In genomic region chr3:88363700-88364099, GRCm38 (mm10) we compare ENCODE assay signal across 9 mouse cellular contexts. TPM values are rescaled to one million over a fixed set of nuclear protein-coding genes. Genes with fewer than 3 reads are reported as not detected.
DNase-seq lines count a peak whose midpoint lies in the region; ATAC-seq lines count a peak whose summit lies in the region.
"Had no signal": no experiment of that assay in that cellular context is flagged by ENCODE, and none has a peak within 500 bp of the region (broad histone marks: within the 10 kb centered on the region; RNA-seq: fewer than 3 reads in every experiment).

No protein-coding gene starts in this region.

- 71% methylated on average over 4 of the region's 4 CpGs for WGBS in midbrain, embryonic 15.5 days
- 53% methylated on average over 4 of the region's 4 CpGs for WGBS in midbrain, embryonic 16.5 days
- 58% methylated on average over 4 of the region's 4 CpGs for WGBS in limb, embryonic 11.5 days

- no peak for ATAC-seq in midbrain, embryonic 15.5 days (replicated peaks)
- ATAC-seq in midbrain, embryonic 16.5 days: no peak
- no peak for ATAC-seq in limb, embryonic 11.5 days (ENCODE audit: insufficient number of reproducible peaks, low FRiP score, low TSS enrichment, low read depth)

- no peak overlapping the region for H3K9ac ChIP-seq in midbrain, embryonic 15.5 days
- H3K9ac ChIP-seq in midbrain, embryonic 16.5 days (ENCODE audit: low read depth, low read length): no peak overlapping the region
- no peak overlapping the region for H3K9ac ChIP-seq in limb, embryonic 11.5 days (ENCODE audit: low read length)

- H3K27ac ChIP-seq in midbrain, embryonic 15.5 days: 0 out of 2 replicates have a peak overlapping the region, but pooled peaks have one; percentile 20
- H3K27ac ChIP-seq in midbrain, embryonic 16.5 days (ENCODE audit: low read length): no peak overlapping the region
- H3K27ac ChIP-seq in limb, embryonic 11.5 days (replicated peaks; ENCODE audit: low read depth, low read length): 0 out of 2 replicates have a peak overlapping the region, but pooled peaks have one; percentile 12

- peaks cover 14% of the 10 kb centered on the region for H3K27me3 ChIP-seq in midbrain, embryonic 15.5 days (replicated peaks)
- H3K27me3 ChIP-seq in midbrain, embryonic 16.5 days (ENCODE audit: control insufficient read depth, insufficient read depth, low read depth, low read length): peaks cover 4% of the 10 kb centered on the region; the same call in 1 of the 2 replicates
- peaks cover 16% of the 10 kb centered on the region for H3K27me3 ChIP-seq in limb, embryonic 11.5 days (ENCODE audit: control insufficient read depth, insufficient read depth, low read length)

- peak; percentile 54 for DNase-seq in cerebellum, adult 11-12 months
- no peak for DNase-seq in cerebellum, postnatal 4 days (ENCODE audit: low spot score in 2 of 2)
- no peak for DNase-seq in limb, embryonic 11.5 days (ENCODE audit: low spot score)
- DNase-seq in spleen, postnatal 36 days (ENCODE audit: low spot score in 2 of 2): peak; percentile 29 to 57
- DNase-seq in retina, postnatal 1 day: no peak
- DNase-seq in gastrocnemius, postnatal 10 days: no peak

- H3K4me2 ChIP-seq in midbrain, embryonic 15.5 days: no peak overlapping the region
- H3K4me2 ChIP-seq in midbrain, embryonic 16.5 days (ENCODE audit: low read length): no peak overlapping the region
- no peak overlapping the region for H3K4me2 ChIP-seq in limb, embryonic 11.5 days (ENCODE audit: low read depth, severe bottlenecking)

- H3K36me3 ChIP-seq in midbrain, embryonic 15.5 days (replicated peaks): peaks cover 29% of the 10 kb centered on the region
- H3K36me3 ChIP-seq in midbrain, embryonic 16.5 days (ENCODE audit: control insufficient read depth, insufficient read depth, low read length): peaks cover 31% of the 10 kb centered on the region
- H3K36me3 ChIP-seq in limb, embryonic 11.5 days (ENCODE audit: control insufficient read depth, insufficient read depth, low read length): peaks cover 20% of the 10 kb centered on the region

- H3K4me3 ChIP-seq in midbrain, embryonic 15.5 days: no peak overlapping the region
- no peak overlapping the region for H3K4me3 ChIP-seq in midbrain, embryonic 16.5 days (ENCODE audit: low read depth, low read length)
- no peak overlapping the region for H3K4me3 ChIP-seq in limb, embryonic 11.5 days (ENCODE audit: low read depth, low read length)

- H3K4me1 ChIP-seq in midbrain, embryonic 15.5 days: no peaks in the 10 kb centered on the region
- no peaks in the 10 kb centered on the region for H3K4me1 ChIP-seq in midbrain, embryonic 16.5 days (ENCODE audit: control insufficient read depth, insufficient read depth, low read length)
- peaks cover 5% of the 10 kb centered on the region; the same call in 1 of the 2 replicates for H3K4me1 ChIP-seq in limb, embryonic 11.5 days (ENCODE audit: control insufficient read depth, insufficient read depth, low read length)

- H3K9me3 ChIP-seq in midbrain, embryonic 15.5 days: no peaks in the 10 kb centered on the region
- no peaks in the 10 kb centered on the region for H3K9me3 ChIP-seq in midbrain, embryonic 16.5 days (replicated peaks; ENCODE audit: control insufficient read depth, low read length, poor library complexity, severe bottlenecking)
- H3K9me3 ChIP-seq in limb, embryonic 11.5 days (ENCODE audit: control insufficient read depth, low read length): no peaks in the 10 kb centered on the region

RNA-seq across cellular contexts. Expression of gene Paqr6, which starts 0.7 kb away (rescaled TPM):
- polyA plus RNA-seq in midbrain, embryonic 15.5 days (2015; fragmentation: Nextera tagmentation; extraction: Ambion mirVana): 1.1 and 1.8 TPM in 2 replicates
- 1.2 and 1.9 TPM in 2 replicates for polyA plus RNA-seq in midbrain, embryonic 16.5 days (2015; fragmentation: Nextera tagmentation; extraction: Ambion mirVana)
- polyA plus RNA-seq in limb, embryonic 11.5 days (2014; fragmentation: Nextera tagmentation; extraction: Ambion mirVana): 1.1 and 1.8 TPM in 2 replicates
- 1 to 10 TPM; 1.2 to 1.6 TPM for total RNA-seq in gastrocnemius, postnatal 10 days (2021)

RNA-seq across cellular contexts. Expression of gene Bglap3, which starts 8.8 kb away (rescaled TPM):
- polyA plus RNA-seq in midbrain, embryonic 15.5 days (2015; fragmentation: Nextera tagmentation; extraction: Ambion mirVana): not detected in 2 replicates
- not detected in 2 replicates for polyA plus RNA-seq in midbrain, embryonic 16.5 days (2015; fragmentation: Nextera tagmentation; extraction: Ambion mirVana)
- not detected in 2 replicates for polyA plus RNA-seq in limb, embryonic 11.5 days (2014; fragmentation: Nextera tagmentation; extraction: Ambion mirVana)
- total RNA-seq in gastrocnemius, postnatal 10 days (2021): 10 to 100 TPM in 1 of 2 experiments, not detected in 1; 29.3 TPM

RNA-seq across cellular contexts. Expression of gene Bglap2, which starts 14.8 kb away (rescaled TPM):
- polyA plus RNA-seq in midbrain, embryonic 15.5 days (2015; fragmentation: Nextera tagmentation; extraction: Ambion mirVana): not detected in 2 replicates
- polyA plus RNA-seq in midbrain, embryonic 16.5 days (2015; fragmentation: Nextera tagmentation; extraction: Ambion mirVana): 1.3 TPM in 1 of 2 replicates, not detected in the other
- not detected in 2 replicates for polyA plus RNA-seq in limb, embryonic 11.5 days (2014; fragmentation: Nextera tagmentation; extraction: Ambion mirVana)
- 10 to 100 TPM in 1 of 2 experiments, not detected in 1; 42.4 TPM for total RNA-seq in gastrocnemius, postnatal 10 days (2021)
- total RNA-seq: layer of hippocampus, adult 18-20 months had no signal

RNA-seq across cellular contexts. Expression of gene Bglap, which starts 20.6 kb away (rescaled TPM):
- 0.50 TPM in 1 of 2 replicates, not detected in the other for polyA plus RNA-seq in midbrain, embryonic 15.5 days (2015; fragmentation: Nextera tagmentation; extraction: Ambion mirVana)
- polyA plus RNA-seq in midbrain, embryonic 16.5 days (2015; fragmentation: Nextera tagmentation; extraction: Ambion mirVana): 0.88 TPM in 1 of 2 replicates, not detected in the other
- polyA plus RNA-seq in limb, embryonic 11.5 days (2014; fragmentation: Nextera tagmentation; extraction: Ambion mirVana): not detected in 2 replicates
- 100 to 1,000 TPM in 1 of 2 experiments, not detected in 1; 175 TPM for total RNA-seq in gastrocnemius, postnatal 10 days (2021)
- total RNA-seq: layer of hippocampus, adult 18-20 months had no signal

RNA-seq across cellular contexts. Expression of gene Smg5, which starts 27.6 kb away (rescaled TPM):
- 73.2 and 74.9 TPM in 2 replicates for polyA plus RNA-seq in midbrain, embryonic 15.5 days (2015; fragmentation: Nextera tagmentation; extraction: Ambion mirVana)
- polyA plus RNA-seq in midbrain, embryonic 16.5 days (2015; fragmentation: Nextera tagmentation; extraction: Ambion mirVana): 61.4 and 65.7 TPM in 2 replicates
- 44.9 and 49.0 TPM in 2 replicates for polyA plus RNA-seq in limb, embryonic 11.5 days (2014; fragmentation: Nextera tagmentation; extraction: Ambion mirVana)
- 10 to 100 TPM; 31.1 to 43.9 TPM for total RNA-seq in gastrocnemius, postnatal 10 days (2021)

Comparison
In these comparisons a context has a peak if more than half of its experiments do, and no peak if none do; other contexts are left out.
1. DNase-seq: peak in cerebellum, adult 11-12 months (single experiment) and spleen, postnatal 36 days (2 of 2); none in cerebellum, postnatal 4 days (0 of 2), limb, embryonic 11.5 days (single experiment), retina, postnatal 1 day (single experiment) and gastrocnemius, postnatal 10 days (single experiment).